Mouse (Mus musculus): ENCODE results near the gene Cd7. TPM values are rescaled to one million over a fixed set of nuclear protein-coding genes. Genes with fewer than 3 reads are reported as not detected.
"Not testable (repeated sequence)": the region's sequence is repeated elsewhere in the genome, so short reads cannot be mapped to it uniquely, and the experiment has no call there.

Cd7 gene
- total RNA-seq, 1 experiment from 2014 or later = not detected

- DNase-seq = no peak
Observed at GRCm38 (mm10) chr11:121047826-121048399, 8.7 kb upstream of the Cd7 start.

DNA sequence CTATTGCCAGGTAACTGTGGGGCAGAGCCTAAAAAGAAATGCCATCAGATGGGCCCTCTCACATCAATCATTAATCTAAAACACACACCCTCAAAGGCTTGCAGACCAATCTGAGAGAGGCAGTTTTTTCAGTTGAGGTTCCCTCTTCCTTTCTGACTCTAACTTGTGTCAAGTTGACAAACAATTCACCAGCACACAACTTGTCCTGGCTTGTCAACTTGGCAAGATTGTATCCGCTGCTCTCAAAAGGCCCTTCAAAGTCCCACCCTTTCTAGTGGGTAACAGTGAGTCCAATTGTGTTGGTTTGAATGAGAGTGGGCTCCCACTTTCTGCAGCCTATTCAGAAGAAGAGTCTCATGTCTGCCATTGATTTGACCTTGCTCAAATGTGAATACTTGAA is 6.1 kb upstream of the Cd7 start:
- no peak for DNase-seq

GRCm38 (mm10) chr11:121043025-121043424 is 3.8 kb upstream of the Cd7 start:
- not testable (repeated sequence) for DNase-seq

DNA sequence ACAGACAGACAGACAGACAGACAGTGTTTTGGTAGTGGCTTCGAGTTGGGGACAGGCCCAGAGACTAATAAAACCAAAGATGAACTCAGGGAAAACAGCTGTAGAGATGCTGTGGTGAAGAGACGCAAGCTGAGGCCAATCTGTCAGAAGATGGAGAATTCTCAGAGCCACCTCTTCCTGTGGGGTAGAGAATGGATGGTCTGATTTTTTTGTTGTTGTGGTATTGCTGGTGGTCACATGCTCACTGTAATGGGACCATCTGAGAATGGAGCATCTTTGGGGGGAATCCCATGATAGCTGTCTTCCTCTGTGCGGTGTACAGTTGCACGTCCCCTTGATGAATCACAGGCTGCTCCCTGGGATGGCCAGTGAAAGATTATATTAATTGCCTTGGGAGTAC is 3.3 kb upstream of the Cd7 start:
- no peak for DNase-seq

- no peak for DNase-seq
Observed at GRCm38 (mm10) chr11:121041636-121042035, 2.4 kb upstream of the Cd7 start.

- DNase-seq = peak; percentile 89
Observed at GRCm38 (mm10) chr11:121041212-121041611, 2.0 kb upstream of the Cd7 start.

DNA sequence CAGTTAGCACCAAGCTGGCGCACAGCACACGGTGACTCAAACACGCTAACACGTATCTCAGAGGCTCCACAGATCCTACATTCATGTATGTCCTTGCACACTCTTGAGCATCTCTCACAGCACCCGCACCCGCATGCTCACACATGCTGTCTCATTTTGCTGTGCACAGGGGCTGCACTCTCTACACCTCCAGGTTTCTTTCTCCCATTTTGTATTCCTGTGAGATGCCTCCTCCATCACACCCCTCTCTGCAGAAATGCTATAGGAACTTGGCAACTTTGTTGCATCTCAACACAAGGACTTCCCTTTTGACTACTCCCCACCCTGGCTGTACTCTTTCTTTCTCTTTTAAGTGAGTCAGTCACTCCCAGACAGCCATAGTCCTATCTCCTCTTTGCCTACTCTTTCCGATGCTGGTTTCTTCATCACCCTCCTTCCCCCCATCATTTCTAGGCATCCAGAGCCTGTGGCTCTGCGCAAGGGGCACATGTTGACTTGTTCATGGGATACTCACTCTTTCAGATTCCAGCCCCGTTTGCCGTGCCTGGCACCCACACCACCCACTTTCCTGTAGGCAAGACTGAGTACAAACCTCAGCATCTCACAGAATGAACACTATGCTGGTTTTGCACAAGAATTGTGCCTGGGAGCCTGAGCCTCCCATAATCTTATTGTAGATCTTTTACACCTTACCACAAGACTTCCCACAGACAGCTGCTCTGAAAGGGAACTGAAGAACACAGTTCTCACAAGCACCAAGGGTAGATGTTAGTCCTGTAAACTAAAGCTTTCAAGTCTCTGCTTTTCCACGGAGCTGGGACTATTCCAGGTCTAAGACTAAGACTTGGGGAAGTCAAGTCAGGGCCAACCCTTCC is 615 bp downstream of the Cd7 start:
- DNase-seq = no peak

- DNase-seq = no peak
Observed at GRCm38 (mm10) chr11:121033118-121033517, 6.1 kb downstream of the Cd7 start.

DNA sequence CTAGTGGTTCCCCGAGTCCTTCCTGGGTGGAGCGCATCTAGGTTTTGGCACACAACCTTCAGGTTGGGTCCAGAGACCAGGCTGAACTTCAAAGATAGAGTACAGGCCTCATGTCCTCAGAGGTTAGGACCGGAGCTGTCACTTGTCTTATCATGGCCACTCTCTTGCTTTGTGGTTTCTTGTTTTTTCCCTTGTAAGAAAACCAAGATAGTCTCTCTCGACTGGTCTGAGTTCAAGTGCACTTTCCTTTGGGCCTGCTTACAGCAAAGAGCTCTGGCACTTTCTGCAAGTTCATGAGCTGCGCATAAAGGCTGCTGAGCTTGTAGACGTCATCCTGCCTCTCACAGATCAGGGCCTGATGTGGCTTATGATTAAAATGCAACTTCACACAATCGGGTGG is 12.0 kb downstream of the Cd7 start:
- no peak for DNase-seq

- no peak for DNase-seq
Observed at GRCm38 (mm10) chr11:121024163-121024562, 15.1 kb downstream of the Cd7 start.

DNA sequence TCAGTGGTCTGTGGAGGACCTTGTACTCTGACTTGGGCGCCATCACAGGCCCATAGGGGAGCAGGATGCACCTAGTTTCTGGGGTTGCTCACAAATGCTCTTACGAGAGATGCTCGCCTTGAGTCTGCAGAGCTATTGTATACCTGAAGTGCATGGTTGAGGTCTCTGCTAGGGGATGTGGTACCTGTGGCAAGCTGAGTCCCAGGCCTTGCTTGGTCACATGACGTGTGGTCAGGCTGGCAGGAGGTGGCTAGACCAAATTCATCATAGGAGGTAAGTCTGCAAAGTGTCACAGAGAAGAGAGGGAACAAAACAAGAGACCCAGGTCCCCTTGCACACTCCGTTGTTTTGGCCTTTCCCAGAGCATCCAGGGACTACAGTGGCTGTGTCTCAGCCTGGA is 19.7 kb downstream of the Cd7 start:
- no peak for DNase-seq

DNA sequence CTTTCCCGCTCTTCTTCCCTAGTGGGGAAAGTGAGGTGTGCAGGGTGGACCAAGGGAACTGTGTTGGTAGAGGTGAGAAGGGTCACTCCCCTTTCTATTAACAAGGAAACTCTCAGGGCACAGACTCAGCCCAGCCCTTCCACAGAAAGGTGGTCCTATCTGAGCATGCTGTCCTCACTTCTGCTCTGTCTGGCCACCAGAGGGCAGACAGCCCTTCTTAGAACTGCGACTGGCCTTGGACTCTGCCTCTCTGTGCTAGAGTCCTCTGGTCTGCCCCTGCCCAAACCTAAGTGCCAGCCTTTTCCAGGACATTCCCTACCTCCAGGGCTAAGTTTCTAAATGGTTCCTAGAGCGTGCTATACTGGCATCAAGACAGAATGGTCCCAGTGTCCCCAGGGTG is 21.5 kb downstream of the Cd7 start:
- peak; percentile 69 for DNase-seq

- DNase-seq = no peak
Observed at GRCm38 (mm10) chr11:121015472-121015871, 23.7 kb downstream of the Cd7 start.

DNA sequence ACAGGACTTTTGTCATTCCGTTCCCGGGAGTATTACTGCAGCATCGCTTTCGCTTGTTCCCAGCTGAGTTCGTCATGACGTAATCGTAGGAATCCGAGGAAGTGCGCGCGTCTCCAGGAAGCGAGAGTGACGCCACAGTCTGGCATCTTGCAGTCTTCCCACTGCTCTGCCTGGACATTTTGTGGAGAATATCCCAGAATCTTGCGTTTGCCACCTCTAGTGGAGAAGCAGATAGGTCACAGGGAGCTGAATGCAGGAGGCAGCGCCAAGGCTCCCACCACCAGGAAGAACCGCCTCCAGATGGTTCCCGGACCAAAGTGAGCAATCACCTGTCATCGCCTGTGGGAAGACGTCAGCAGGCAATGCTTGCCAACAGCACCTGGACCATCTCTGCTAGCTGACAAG is 24.3 kb downstream of the Cd7 start:
- no peak for DNase-seq

GRCm38 (mm10) chr11:121013656-121014055 is 25.6 kb downstream of the Cd7 start:
- DNase-seq = no peak

DNA sequence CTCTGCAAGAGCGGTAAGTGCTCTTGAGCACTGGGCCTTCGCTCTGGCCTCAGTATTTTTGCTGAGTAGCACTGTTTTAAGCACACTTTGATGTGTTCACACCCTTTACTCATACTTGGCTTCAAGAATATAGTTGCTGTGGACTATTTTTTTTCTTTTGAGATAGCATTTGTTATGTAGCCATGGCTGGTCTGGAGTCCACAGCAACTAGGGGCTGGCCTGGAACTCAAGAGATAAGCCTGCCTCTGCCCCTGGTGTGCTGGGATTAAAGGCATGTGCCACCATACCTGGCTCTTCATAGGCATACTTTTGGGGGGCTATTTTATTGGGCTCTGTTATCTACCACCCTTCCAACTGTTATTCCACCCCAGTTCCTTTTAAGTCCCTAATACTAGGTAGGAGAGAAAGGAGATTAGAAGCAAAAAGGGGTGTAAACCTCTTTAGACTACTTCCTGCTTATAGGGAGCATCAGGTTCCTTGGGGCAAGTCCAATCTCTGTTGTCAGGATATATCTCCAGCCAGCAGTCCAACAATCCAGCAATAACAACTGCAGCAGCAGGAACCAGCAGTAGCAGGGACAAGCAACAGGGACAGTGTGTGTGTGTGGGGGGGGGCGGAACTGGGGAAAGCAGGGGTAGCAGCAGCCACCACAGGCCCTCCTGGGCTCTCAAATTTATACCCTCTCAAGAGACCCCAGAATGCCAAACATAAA is 29.0 kb downstream of the Cd7 start:
- no peak for DNase-seq

- no peak for DNase-seq
Observed at GRCm38 (mm10) chr11:121006184-121006583, 33.0 kb downstream of the Cd7 start.

GRCm38 (mm10) chr11:121004281-121004680 is 34.9 kb downstream of the Cd7 start:
- no peak for DNase-seq

- no peak for DNase-seq
Observed at GRCm38 (mm10) chr11:121001966-121002365, 37.3 kb downstream of the Cd7 start.

DNA sequence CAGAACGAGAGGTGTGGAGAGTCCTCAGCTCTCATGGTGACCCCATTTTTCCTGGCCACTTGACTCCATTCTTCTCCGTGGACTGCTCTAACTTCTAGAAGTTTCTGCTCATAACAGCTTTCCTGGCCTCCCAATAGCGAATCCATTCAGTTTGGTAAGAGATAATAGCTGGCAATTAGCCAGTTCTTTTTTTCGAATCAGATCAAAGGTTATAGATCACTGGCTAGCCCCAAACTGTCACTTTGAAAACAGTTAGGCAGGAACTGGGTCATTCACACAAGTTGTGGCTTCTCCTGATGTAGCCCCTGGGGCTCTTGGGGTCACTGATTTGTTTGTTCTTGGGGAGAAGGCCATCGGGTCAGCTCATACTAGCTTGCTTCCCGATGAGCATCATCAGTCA is 44.5 kb downstream of the Cd7 start:
- DNase-seq = no peak

DNA sequence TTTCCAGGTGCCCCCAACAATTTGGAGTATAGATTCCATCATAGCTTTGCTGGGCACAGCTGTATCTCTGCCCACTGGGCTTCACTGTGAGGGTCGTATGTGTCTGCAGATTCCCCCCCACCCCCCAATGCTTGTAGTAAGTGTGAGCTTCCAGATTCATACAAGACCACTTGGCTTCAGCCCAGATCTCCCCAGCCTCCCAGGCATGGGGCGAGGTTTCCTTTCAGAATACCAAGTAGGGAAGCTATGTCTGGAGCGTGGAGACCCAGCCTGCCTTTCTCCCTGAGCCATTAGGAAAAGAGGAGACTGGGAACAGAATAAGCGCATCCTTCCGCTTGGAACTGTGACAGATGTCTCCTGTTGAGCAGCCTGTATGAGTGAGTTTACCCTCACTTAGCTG is 45.6 kb downstream of the Cd7 start:
- DNase-seq = no peak

GRCm38 (mm10) chr11:120993080-120993479 is 46.1 kb downstream of the Cd7 start:
- DNase-seq = no peak

DNA sequence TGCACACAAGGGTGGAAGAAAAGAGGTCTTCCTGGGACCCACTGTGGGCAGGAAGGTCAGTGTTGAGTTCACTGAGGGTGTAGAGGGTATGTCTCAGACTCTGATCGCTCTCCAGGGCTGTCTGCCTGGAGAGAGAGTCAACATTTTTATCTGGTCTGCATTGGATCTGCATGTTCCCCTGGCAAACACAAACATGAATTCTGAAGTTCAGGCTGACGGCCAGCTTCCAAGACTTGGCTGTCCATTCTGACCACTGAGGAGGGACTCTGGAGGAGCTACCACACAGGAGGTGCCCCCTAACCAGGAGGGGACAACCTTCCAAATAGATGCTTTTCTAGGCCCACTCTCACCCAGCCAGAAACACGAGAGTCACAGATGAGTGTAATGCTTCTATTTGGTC is 47.4 kb downstream of the Cd7 start:
- DNase-seq = no peak

All from adrenal gland, postnatal 25 days (tissue).